Mouse (Mus musculus): ENCODE results near the gene Cib4.

The Cib4 gene

DNA sequence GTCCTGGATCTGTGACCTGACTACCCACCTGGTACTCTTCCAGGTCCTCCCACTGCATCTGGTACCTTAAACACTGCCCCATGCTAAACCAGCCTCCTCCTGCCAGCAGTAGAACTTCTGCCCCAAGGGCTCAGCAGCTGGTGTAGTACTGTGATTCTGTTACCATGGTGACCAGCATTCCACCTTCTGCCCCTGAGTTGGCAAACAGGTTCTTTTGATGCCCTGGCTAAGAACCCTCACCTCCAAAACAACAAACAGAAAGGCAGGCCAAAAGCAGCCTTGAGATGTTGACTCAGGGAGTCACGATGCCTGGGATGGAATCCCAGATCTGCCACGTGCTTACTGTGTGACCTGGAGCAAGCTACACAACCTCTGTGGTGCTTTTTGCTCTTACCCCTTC lies at the start of gene Cib4:
TSS of gene Cib4 (minus strand) at position 139 of the 400 bp plus-strand sequence.
- DNase-seq = no peak

DNA sequence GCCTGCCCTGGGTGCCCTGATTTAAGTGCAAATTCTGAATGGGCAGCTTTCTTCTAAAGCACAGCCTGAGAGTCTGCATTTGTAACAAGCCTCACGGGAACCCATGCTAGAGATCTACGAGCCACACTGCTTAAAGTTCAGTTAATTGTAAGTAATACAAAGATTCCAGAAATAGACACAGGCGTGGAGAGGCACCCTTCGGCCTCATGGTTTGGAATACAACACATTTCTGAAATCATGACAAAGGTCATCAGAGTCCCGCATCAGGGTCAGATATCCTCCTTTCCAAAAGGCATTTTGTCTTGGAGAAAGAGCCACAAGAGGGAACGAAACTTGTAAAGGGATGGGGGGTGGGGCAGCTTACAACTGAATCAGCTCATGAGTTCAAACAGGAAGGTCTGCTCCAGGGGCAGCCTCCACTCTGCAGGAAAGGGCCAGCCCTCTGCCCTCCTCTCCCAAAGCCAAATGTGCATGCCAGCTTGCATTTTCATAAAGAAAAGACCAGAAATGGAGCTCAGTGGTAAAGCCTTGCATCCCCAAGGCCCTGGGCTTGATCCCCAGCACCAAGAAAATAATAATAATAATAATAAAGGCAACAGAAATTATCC lies 49.4 kb upstream of the Cib4 start:
- DNase-seq = peak in 1 of 2 experiments; percentile 27

DNA sequence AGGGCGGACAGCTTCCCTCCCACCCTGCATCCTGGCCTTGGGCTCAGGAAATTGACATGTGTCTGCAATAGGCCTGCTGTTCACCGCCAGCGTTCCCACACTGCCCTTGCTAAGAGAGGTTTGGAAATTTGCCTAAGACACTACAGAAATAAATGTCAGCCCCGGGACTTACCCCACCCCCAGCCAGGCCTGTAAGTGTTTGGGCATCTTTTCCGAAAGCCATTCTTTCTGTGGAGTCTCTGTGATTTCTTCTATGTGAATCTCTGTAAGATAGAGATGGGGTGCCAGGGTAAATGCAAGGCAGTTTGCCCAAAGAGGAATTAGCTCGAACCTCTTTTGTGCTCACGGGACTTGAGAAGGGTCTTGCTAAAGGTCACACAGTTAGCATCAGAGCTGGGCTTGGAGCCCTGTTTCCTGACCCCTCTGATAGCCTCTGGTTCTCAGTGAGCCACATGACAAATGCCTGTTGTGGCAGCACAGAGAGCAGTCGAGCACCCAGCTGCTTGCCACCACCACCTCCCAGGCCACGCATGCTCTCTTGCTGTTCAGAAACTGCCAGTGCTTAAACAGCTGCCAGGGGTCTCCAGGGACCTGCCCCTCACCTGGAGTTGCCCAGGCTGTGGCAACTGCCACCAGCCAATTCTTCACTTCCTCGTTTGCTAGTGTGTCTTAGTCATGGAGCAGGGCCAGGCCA lies 48.3 kb upstream of the Cib4 start:
- DNase-seq = peak; percentile 45 to 47

DNA sequence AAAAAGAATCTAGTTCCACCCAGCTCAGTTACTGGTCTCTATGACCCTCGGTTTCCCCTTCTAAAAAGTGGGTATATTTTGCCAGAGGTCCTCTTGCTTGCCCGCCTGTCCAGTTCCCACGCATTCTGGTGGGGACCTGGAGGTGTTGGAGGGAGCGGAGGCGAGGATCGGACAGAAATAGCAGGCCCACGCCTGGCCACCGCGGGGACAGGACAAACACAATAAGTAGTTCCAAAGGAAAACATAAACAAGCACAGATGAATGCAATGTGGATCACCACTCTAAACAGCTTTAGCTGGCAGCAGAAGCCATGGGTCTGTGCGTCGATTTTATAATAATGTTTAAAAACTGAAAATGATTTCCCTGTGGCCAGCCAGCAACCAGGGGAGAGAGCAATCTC lies 47.7 kb upstream of the Cib4 start:
- DNase-seq = no peak

DNA sequence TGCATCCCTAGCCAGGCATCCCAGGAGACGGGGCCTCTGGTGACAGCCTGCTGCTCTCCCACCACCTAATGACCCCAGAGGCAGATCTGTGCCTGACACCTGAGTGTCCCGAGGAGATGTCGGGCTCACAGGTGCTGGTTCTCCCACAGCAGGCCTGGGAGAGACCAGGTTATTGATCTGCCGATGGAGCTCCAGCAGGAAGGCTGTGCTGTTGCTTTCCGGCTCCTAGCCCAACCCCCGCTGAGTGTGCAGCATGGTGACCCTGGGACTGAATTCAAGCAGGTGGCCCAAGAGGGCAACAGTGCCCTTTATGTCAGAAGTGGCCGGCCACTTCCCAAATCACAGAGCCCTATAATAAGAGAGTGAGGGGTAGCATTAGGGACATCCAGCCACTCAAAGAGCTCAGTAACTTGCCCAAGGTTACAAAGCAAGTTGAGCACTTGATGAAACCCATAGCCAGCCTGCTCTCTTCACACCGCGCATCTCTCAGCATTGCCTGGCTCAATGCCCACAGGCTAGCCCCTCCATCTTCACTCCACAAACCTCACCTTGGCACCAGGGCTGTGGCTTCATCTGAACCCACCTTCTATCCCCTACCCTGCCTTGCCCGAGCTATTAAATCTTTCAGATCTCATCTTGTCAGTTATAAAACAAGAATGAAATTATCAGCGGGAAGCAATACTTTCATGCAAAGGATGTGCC lies 46.8 kb upstream of the Cib4 start:
- DNase-seq = no peak

DNA sequence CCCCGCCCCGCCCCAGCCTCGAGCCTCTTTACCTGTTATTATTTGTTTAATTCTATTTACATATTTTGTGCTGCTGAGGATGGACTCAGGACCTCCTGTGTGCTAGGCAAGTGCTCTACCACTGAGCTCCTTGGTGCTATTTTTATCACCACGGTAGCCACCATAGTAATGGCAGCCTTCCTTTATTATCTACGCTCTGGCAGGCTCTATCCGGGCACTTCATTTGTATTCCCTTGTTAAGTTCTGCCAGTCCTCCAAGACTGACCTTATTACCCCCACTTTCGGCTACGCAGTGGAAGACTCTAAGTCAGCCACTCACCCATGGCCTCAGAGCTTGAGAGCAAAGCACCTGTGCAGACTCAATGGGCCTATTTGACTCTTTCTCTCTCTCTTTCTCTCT lies 46.1 kb upstream of the Cib4 start:
- DNase-seq = no peak

DNA sequence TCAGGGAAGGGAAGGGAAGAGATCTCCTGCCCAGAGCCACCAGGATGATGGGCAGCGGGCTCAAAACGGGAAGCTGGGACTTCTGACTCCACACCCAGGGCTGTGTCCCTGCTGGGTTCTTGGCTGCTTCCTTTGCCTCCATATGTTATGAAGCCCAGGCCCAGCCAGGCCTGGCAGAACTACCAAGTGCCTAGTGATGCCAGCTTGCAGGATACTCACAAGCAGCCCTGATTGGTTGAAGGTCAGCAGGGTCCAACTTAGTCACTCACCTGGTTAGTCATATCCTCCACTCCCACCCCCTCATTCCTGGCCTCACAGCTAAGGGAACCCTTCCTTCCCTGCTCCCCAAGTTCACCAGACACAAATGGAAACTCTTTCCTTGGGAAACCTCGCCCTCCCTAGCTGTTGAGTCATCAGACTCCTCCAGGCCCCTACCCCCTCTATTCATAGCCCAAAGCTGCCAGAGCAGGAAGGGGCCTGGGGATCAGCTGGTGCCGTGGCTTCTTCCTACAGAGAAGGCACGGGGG lies 45.6 kb upstream of the Cib4 start:
- DNase-seq = no peak

DNA sequence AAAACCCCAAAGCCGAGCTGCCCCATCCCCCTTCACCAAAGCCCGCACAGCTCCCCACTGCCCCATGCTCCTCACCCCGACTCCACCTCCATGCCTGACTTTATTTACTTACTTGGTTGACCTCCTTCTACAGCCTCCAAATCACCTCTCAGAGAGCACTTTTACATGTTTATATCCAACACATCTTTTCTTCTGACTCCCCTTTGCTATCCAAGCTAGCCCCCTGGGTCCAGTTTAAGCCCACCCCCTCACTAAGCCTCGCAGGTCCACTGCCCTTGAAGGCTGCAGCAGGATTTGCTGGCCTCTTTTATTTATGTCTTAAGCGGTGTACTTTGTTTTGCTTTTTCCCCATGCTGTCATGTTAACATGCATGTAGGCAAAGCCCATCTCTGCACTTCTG lies 44.6 kb upstream of the Cib4 start:
- no peak for DNase-seq

DNA sequence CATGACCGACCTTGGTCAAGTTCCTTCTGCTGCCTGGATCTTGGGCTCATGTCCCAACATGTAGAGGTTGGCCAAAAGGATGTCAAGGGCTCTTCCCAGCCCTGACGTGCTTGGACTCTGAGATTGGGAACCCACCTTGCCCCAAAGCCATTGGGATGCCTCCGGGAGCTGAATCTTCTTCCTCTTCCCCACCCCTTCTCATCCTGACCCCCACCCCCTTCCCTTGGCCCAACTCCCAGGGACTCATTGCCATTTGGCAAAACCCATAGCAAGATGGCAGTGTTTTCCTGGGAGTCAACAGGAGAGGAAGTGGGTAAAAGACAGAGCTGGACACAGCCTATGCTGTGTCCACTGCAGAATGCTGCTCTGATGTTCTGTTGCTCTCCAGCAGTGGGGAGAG lies 43.9 kb upstream of the Cib4 start:
- no peak for DNase-seq

DNA sequence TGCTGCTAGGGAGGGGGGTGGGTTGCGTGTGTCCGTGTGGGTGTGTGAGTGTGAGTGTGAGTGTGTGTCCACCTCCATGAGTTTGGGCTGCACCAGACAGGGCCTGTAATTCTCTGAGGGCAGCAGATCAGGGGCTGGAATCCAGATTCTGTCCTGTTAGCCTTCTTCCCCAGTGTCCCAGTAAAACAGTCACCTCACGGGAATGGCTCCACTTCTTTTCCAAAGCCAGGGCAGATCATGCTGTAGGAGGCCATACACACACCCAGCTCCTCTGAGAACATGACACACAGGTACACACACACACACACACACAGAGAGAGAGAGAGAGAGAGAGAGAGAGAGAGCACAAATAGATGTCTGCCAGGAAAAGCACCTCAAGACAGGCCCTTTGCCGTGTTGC lies 43.4 kb upstream of the Cib4 start:
- DNase-seq = no peak

DNA sequence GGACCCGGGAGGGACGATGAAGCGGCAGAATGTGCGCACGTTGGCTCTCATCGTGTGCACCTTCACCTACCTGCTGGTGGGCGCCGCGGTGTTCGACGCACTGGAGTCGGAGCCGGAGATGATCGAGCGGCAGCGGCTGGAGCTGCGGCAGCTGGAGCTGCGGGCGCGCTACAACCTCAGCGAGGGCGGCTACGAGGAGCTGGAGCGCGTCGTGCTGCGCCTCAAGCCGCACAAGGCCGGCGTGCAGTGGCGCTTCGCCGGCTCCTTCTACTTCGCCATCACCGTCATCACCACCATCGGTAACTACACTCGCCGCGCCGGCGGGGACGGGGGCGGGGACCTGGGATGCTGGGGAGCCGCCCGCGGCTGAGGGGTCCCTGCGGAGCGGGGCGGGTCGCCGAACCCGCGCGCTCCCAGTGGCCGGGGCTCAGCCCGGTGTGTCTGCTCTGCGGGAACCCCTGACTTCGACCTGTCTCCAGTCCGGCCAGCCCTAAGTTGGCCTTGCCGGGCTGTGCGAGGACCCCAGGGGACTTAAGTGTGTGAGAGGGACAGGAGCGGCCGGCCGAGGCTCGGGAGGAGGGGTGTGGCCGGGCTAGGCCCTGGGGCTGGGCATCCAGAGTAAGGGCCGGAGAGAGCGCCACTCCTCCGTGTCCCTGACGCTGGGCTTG lies 42.8 kb upstream of the Cib4 start:
- DNase-seq = peak in 1 of 2 experiments; percentile 34

DNA sequence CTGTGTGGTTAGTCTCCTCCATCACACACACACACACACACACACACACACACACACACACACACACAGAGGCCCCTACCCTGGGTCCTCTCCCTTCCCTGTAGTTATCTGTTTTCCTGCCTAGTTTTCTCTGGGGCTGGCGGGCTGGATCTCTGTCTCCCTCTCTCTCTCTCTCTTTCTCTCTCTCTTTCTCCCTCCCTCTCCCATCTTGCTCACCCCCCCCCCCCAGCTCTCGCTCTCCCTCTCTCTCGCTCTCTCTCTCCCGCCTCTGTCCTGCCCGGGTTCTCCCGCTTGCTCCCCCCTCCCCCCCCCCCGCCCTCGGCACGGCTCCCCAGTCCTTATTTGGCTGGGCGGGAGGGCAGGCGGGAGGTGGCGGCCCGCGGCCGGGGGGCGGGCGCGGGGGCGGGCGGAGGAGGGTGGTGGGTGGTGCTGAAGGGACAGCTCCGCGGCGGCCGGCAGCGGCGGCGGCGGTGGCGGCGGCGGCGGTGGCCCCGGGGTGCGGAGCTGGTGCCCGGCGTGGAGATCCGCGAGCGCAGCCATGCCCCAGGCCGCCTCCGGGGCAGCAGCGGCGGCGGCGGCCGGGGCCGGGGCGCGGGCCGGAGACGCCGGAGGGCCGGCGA lies 42.2 kb upstream of the Cib4 start, which contains the start of gene Kcnk3:
TSS of gene Kcnk3 (plus strand) at position 490 of the 620 bp plus-strand sequence.
- DNase-seq = peak; percentile 66 to 88

DNA sequence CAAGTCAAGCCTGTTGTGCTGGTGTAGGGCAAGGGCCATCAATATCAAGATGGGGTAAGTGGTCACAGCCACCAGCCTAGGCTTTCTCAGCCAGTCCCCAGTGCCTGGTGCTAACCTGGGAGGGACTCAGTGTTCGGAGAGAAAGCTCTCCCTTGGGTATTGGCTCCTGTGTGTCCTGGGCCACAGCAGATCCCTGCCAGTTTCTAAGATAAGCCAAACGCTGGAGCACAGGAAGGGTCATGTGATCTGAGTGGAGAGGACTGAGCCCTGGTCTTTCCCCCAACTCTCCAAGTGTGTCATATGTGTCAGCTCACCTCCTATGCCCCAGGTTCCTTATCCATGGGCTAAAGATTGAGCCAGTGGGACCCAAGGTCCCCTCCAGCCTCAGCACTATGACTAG lies 41.5 kb upstream of the Cib4 start:
- no peak for DNase-seq

DNA sequence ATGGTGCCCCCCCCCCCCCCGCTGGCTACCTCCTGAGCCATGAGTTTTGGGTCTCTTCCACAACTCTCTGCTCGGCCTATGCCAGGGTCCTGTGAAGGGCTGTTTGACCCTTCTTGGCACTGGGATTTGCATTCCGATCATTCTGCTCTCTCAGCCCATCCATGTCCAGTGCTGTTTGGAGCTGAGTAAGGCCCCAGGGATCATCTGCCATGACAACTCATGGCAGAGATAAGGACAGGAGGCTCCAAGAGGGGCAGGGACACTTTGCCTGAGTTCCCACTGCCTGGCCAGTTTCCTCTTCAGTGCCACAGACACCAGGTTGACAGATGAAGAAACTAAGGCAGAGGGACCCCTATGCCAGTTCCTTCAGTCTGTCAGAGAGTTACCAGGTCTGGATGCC lies 41.0 kb upstream of the Cib4 start:
- DNase-seq = no peak

DNA sequence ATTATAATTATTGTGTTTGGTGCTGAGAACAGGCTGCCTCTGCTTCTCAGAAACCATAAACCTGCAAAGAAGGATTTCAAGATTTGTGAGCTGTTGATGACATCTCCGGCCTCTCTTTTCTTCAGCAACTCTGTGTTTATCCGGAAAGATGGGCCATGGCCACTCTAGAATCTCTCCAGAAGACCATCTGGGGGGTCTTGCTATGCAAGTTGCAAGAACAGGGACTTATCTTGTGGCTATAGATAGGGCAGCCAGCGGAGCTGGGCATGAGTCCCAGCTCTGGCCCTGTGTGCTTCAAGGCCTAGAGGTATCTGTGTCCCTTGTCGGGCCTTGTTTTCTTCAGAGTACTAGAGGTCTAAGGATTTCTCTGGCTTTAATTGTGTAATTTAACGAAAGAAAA lies 36.4 kb upstream of the Cib4 start:
- no peak for DNase-seq

DNA sequence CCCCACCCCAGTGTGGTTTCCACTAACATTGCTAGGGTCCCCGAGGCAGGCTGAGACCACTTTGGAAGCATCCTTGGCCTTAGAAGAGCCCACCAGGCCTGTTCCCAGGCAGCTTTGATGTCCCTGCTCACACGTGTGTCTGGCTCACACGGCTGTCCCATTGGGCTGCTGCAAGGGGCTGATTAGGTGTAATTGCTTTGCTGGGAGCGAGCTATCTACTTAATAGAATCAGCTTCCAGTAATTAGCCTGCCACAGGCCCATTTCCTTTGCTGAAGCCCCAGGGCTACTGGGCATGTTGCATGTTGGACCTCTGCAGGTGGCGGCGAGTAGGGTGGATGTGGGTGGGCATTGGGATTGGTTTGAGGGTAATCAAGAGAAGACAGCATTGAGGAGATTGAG lies 35.1 kb upstream of the Cib4 start:
- DNase-seq = no peak

DNA sequence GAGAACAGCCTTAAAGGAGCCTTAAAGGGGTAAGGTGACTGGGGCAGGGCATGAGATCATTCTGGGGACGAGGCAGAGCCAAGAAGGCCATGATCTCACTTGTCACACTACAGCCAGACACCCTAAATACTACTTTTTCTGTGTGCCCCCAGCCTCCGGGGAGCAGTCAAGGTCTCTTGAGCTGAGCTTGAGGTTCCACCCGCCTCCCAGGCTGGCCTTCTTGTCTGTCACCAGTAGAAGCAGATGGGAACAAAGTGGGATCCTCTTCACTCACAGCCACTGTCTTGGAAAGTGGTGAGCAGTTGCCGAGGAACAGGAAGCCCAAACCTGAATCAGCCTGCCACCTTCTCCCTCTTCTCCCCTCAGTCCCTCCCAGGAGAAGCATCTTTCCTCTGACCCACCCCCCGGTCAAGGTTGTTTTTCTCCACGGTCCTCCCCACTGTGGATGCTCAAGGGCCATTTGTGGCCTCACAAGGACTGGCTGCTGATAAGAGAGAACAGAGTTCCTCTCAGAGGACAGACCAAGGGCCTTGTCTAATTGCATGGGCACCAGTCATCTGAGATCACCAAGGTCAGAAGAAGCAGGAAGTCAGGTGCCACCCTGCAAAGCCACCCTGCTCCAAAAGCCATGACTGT lies 32.9 kb upstream of the Cib4 start:
- DNase-seq = no peak

DNA sequence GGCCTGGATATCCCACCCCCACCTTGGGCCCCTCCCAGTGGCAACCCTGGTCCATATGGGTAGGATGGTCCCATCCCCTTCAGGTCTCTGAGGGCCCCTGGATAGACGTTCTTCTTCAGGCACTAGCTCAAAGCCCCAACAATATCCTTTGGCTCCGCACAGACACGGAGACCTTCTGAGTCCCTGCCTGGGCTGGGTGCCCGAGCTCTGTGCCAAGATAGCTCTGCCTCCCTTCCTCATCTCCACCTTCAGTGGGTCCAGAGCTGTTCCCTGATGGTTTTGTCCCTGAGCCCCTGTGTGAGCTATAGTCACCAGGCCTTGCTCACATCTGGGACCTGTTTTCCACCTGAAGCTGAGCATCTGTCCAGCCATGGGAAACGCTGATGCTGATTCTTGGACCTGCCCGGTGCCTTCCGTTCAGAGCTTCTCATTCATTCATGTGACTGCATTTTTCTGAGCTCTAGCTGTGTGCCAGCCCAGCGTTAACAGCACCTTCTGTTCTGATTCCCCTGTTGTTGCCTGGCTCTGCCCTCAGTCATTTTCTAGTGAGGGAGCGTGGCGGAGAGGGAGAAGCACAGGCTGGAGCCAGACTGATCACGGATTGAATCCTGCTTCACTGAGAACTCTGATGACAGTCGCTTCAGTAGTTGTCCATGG lies 32.1 kb upstream of the Cib4 start:
- no peak for DNase-seq

DNA sequence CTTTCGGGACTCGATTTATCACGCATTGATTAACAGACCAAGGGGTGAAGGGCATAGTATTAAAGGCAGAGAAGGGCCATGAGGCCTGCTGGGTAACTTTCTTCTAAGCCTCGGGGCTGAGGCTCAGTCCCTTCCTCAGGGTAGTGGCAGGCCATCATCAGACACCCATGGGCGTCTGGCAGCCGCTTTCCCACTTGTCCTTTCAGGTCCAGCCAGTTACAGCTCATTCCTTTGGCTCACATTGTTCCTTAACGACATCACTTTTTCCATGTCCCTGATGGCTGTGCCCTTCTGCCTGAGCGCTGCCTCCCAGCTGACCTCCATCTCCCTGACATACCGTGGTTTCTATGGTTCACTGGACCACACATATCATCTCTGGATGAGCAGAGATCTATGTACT lies 31.6 kb upstream of the Cib4 start:
- no peak for DNase-seq

DNA sequence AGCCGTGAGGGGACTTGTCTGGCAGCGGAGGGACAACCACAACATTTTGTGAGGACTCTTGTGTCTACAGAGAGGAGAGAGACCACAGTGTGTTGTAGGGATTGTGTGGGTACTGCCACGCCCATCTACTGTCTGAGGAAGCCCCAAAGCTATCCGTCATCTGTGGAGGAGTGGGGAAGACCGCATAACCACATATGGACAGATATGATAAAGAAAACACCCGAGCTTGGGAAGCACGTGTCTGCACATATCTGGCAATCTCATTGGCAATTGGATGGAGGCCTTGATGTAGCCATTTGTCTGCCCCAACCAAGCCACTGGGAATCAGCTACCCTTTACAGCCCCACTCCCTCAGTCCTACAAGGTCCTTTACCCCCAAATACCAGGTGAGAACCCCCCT lies 30.6 kb upstream of the Cib4 start:
- no peak for DNase-seq

DNA sequence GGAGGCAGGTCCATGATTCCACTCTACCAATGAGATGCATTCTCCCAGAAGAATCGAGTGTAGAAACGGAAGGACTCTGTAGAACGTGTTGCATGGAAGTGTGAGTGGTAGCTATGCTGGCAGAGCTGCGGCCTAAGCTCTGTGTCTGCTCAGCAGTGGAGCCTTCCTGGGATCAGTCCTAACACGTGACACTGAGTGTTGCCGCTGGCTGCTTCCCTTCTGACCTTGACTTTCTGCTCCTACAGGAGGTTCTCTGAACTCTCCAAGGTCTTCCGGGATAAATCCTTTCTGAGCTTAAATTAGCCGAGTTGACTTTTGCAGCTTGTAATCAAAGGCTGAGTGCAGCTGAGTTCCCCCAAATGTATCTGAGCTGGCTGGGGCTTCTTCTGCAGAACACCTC lies 28.7 kb upstream of the Cib4 start:
- no peak for DNase-seq

DNA sequence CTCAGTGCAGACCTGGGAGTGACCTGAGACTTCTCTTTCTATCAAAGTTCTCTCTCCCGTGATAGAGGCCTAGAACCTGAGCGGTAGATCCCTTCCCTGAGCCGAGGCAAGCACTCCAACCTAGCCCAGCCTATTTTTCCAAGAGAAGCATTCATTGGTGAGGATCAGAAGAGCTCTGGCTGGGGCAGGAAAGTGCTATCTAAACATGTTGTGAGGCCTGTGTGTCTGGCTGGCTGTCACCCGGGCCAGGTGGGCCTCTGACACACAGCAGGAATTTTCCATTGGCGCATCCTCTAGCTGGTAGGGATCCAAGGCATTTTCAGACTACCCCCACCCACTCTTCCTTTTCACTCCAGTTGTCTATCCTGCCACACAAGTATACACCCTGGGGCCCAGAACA lies 26.2 kb upstream of the Cib4 start:
- no peak for DNase-seq

Data from kidney, postnatal 36 days (tissue).